Mouse (Mus musculus) liver, postnatal 0 days (tissue): Measurements from ENCODE around the gene Rbm4. TPM values are rescaled to one million over a fixed set of nuclear protein-coding genes. Genes with fewer than 3 reads are reported as not detected.
"Not testable (repeated sequence)": the region's sequence is repeated elsewhere in the genome, so short reads cannot be mapped to it uniquely, and the experiment has no call there.

Source experiments
- ATAC-seq: fragments of 200-750 bp; cut with Nextera tagmentation; 2 replicates; pipeline ENCODE4 v1.8.0; 2017; ENCODE audit warnings: mild to moderate bottlenecking, moderate library complexity
- DNase-seq: peaks from one replicate; pipeline ENCODE4 v3.0.0-alpha.2; 2016
- H3K27ac ChIP-seq: fragments of 300-500 bp; sonication (generic); 2 replicates; pipeline ENCODE4 v1.5.1; 2014; ENCODE audit warnings: antibody characterized with exemption, moderate library complexity, mild to moderate bottlenecking, low read depth
- H3K27me3 ChIP-seq: fragments of 300-500 bp; sonication (generic); 2 replicates; pipeline ENCODE4 v1.6.1; 2014; ENCODE audit warnings: low read length, control low read depth, mixed read lengths; ENCODE audit not compliant: insufficient read depth
- H3K36me3 ChIP-seq: fragments of 300-500 bp; sonication (generic); replicated peaks from 2 replicates; pipeline ENCODE4 v1.6.1; 2014; ENCODE audit warnings: mild to moderate bottlenecking, control low read depth, low read length, moderate library complexity, mixed read lengths; ENCODE audit not compliant: insufficient read depth
- H3K4me1 ChIP-seq: fragments of 300-500 bp; sonication (generic); 2 replicates; pipeline ENCODE4 v1.6.1; 2014; ENCODE audit warnings: antibody characterized with exemption, mild to moderate bottlenecking, control low read depth; ENCODE audit not compliant: insufficient read depth
- H3K4me2 ChIP-seq: fragments of 300-500 bp; sonication (generic); 2 replicates; pipeline ENCODE4 v1.6.1; 2014; ENCODE audit warnings: low read depth, mild to moderate bottlenecking, low read length, moderate library complexity, mixed read lengths
- H3K4me3 ChIP-seq: fragments of 300-500 bp; sonication (generic); 2 replicates; pipeline ENCODE4 v1.5.1; 2014; ENCODE audit warnings: low read depth, low read length
- H3K9ac ChIP-seq: fragments of 300-500 bp; sonication (generic); replicated peaks from 2 replicates; pipeline ENCODE4 v1.6.1; 2014; ENCODE audit warnings: mild to moderate bottlenecking, moderate library complexity
- H3K9me3 ChIP-seq: fragments of 300-500 bp; sonication (generic); 2 replicates; pipeline ENCODE4 v1.6.1; 2016; ENCODE audit warnings: mild to moderate bottlenecking, control low read depth, low read length, mixed read lengths
- CTCF ChIP-seq: sonication (generic); IDR thresholded peaks from 2 replicates; pipeline ENCODE4 v1.5.1; 2016; ENCODE audit warnings: antibody characterized with exemption, low read depth
- EP300 ChIP-seq: IDR thresholded peaks from 2 replicates; pipeline ENCODE4 v1.6.1; 2016; ENCODE audit warnings: antibody characterized with exemption, low read depth, mild to moderate bottlenecking
- WGBS: fragments of 180-500 bp; shearing (Covaris S2); extraction: QIAGEN DNeasy Blood & Tissue Kit; methylation state at CpG from one replicate; pipeline ENCODE4 v1.1.7; 2014; ENCODE audit not compliant: insufficient replicate concordance; 5-methylcytosine and 5-hydroxymethylcytosine counted together
- polyA plus RNA-seq: library from polyadenylated mRNA; unstranded; fragments of >200 nt; fragmentation: Nextera tagmentation; extraction: Ambion mirVana; gene quantifications from 2 replicates; pipeline ENCODE4 v1.2.1, GENCODE M21; 2015

Gene Rbm4
- polyA plus RNA-seq, 1 experiment from 2014 or later = 17.3 TPM

GRCm38 (mm10) chr19:4785206-4785605, 8.5 kb downstream of the Rbm4 start:
- Histone ChIP-seq H3K4me3 (no peak overlapping the region), H3K36me3 (peaks cover 85% of the 10 kb centered on the region), H3K4me2 (no peak overlapping the region), H3K9me3 (no peaks in the 10 kb centered on the region), H3K4me1 (peaks cover 19% of the 10 kb centered on the region), H3K27me3 (no peaks in the 10 kb centered on the region), H3K27ac (0 out of 2 replicates have a peak overlapping the region, but pooled peaks have one; percentile 34), H3K9ac (no peak overlapping the region)
- ATAC-seq = no peak
- WGBS = 71% methylated on average over 7 of the region's 7 CpGs
- no peak for DNase-seq
- TF ChIP-seq CTCF (no peak), EP300 (no peak)

- no peaks in the 10 kb centered on the region for H3K27me3 ChIP-seq
- WGBS = 74% methylated on average over 2 of the region's 2 CpGs
- H3K4me1 ChIP-seq = peaks cover 15% of the 10 kb centered on the region
- ATAC-seq (no peak), DNase-seq (no peak)
- TF ChIP-seq EP300 (no peak), CTCF (no peak)
- peaks cover 73% of the 10 kb centered on the region for H3K36me3 ChIP-seq
- H3K27ac ChIP-seq = no peak overlapping the region
- H3K4me2 ChIP-seq = no peak overlapping the region
- no peak overlapping the region for H3K9ac ChIP-seq
- H3K9me3 ChIP-seq = no peaks in the 10 kb centered on the region
- H3K4me3 ChIP-seq = no peak overlapping the region
These were observed 10.8 kb downstream of the Rbm4 start for GRCm38 (mm10) chr19:4782891-4783290.

GRCm38 (mm10) chr19:4772785-4773184, 20.9 kb downstream of the Rbm4 start:
- H3K27ac ChIP-seq = peak overlapping the region; percentile 34; the same call in 1 of the 2 replicates
- DNase-seq (no peak), ATAC-seq (peak; percentile 64)
- WGBS = 65% methylated on average over 3 of the region's 3 CpGs
- H3K4me1 ChIP-seq = 0 out of 2 replicates have a peak, but pooled peaks cover 5% of the 10 kb centered on the region
- H3K9me3 ChIP-seq = no peaks in the 10 kb centered on the region
- H3K4me3 ChIP-seq = no peak overlapping the region
- no peak overlapping the region for H3K9ac ChIP-seq
- peaks cover 68% of the 10 kb centered on the region for H3K36me3 ChIP-seq
- H3K4me2 ChIP-seq = no peak overlapping the region
- H3K27me3 ChIP-seq = no peaks in the 10 kb centered on the region
- TF ChIP-seq CTCF = no peak
- no peak for TF ChIP-seq EP300

- no peak overlapping the region for H3K4me3 ChIP-seq
- H3K4me1 ChIP-seq = 0 out of 2 replicates have a peak, but pooled peaks cover 5% of the 10 kb centered on the region
- no peak overlapping the region for H3K4me2 ChIP-seq
- ATAC-seq (peak; percentile 86), DNase-seq (peak; percentile 46)
- peak overlapping the region; percentile 87 for H3K27ac ChIP-seq
- H3K9me3 ChIP-seq = no peaks in the 10 kb centered on the region
- H3K9ac ChIP-seq = 0 out of 2 replicates have a peak overlapping the region, but pooled peaks have one; percentile 2
- peaks cover 68% of the 10 kb centered on the region for H3K36me3 ChIP-seq
- H3K27me3 ChIP-seq = no peaks in the 10 kb centered on the region
- 76% methylated on average over 9 of the region's 12 CpGs for WGBS
- TF ChIP-seq CTCF (no peak), EP300 (peak; percentile 22; the same call in 1 of the 2 replicates)
These were observed 26.1 kb downstream of the Rbm4 start for GRCm38 (mm10) chr19:4767507-4768148.

GRCm38 (mm10) chr19:4762876-4763275, 30.8 kb downstream of the Rbm4 start:
- Histone ChIP-seq H3K36me3 (peaks cover 58% of the 10 kb centered on the region), H3K9me3 (no peaks in the 10 kb centered on the region), H3K4me2 (no peak overlapping the region), H3K27me3 (no peaks in the 10 kb centered on the region), H3K9ac (no peak overlapping the region), H3K4me1 (peaks cover 5% of the 10 kb centered on the region; the same call in 1 of the 2 replicates), H3K4me3 (no peak overlapping the region), H3K27ac (no peak overlapping the region)
- TF ChIP-seq CTCF (peak; percentile 57), EP300 (no peak)
- WGBS = 67% methylated on average over 1 of the region's 1 CpGs
- no peak for DNase-seq
- ATAC-seq = no peak

- not testable (repeated sequence) for ATAC-seq, H3K4me1 ChIP-seq, H3K27me3 ChIP-seq, H3K27ac ChIP-seq, H3K4me3 ChIP-seq, H3K9me3 ChIP-seq, DNase-seq, H3K9ac ChIP-seq, H3K4me2 ChIP-seq
- peaks cover 49% of the 10 kb centered on the region for H3K36me3 ChIP-seq
- WGBS = 84% methylated on average over 7 of the region's 8 CpGs
These were observed 33.2 kb downstream of the Rbm4 start for GRCm38 (mm10) chr19:4760544-4760943.
